Mouse (Mus musculus): Measurements from ENCODE around the gene Gjb3.
A peak's percentile ranks its signal among the peaks of the same experiment; 100 is the strongest.

Gjb3 gene

DNA sequence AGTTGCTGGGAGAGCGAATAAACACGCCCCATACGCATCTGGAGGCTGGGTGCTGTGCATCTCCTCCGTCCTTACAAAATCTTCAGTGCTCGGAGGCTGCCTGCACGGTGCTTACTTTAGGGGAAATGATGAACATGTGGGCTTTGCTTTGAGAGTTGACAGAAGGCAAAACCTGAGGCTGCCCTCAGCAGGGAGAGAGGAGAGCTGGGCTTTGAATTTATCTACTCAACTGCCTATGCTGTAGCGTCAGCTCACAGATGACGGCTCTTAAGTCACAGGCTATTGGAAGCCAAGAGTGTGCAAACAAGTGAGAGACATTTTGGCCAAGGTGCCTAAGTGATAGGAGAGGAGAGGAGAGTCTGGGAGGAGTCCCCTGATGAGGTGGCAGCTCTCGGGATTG lies 51.4 kb downstream of the Gjb3 start:
- no peak for DNase-seq (ENCODE audit: low spot score)

DNA sequence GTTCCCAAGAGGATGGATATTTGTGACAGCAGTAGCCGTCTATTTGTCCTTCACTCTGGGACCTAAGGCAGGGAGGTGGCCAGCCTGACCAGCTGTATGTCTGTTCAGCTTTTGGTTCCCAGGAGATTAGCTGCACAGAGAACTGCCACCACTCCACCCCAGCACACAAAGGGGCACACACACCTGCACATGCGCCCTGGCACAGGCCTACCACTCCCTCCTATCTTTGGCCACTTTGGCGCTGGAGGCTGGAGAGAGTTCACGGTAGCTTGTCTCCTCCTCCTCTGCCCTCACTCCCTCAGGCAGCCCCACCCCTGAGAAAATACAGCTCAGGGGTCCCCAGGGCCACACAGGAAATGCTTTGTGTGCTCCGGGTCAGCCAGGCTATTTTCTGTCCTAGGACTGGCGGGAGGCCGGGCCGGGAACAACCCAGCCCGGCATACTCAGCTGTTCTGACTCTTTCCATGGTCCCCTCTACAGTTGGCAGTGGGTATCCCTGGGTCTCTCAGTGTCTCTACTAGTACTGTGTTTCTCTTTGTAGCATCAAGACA lies 52.1 kb downstream of the Gjb3 start:
- peak; percentile 54 for DNase-seq (ENCODE audit: low spot score)
